Mouse (Mus musculus) C2C12 (cell line): ENCODE measurements around the gene Baiap2l2.

ENCODE experiments used
- CTCF ChIP-seq: IDR thresholded peaks from one replicate; pipeline ENCODE4 v1.5.1; 2011; ENCODE audit not compliant: control insufficient read depth, insufficient read depth, insufficient read length
- FOSL1 ChIP-seq: IDR thresholded peaks from one replicate; pipeline ENCODE4 v1.8.0; 2011; ENCODE audit warnings: mild to moderate bottlenecking, low read length; ENCODE audit not compliant: poor library complexity, insufficient read depth, severe bottlenecking
- MAX ChIP-seq: IDR thresholded peaks from one replicate; pipeline ENCODE4 v1.6.1; 2011; ENCODE audit warnings: mild to moderate bottlenecking, control low read depth
- MYOD1 ChIP-seq: IDR thresholded peaks from one replicate; pipeline ENCODE4 v1.6.1; 2011; ENCODE audit warnings: low read depth; ENCODE audit not compliant: control insufficient read depth, insufficient read length
- MYOG ChIP-seq: IDR thresholded peaks from one replicate; pipeline ENCODE4 v1.6.1; 2011; ENCODE audit not compliant: control insufficient read depth, insufficient read length; ENCODE audit errors: extremely low read depth
- USF1 ChIP-seq: IDR thresholded peaks from one replicate; pipeline ENCODE4 v1.6.1; 2011; ENCODE audit warnings: low read depth, mild to moderate bottlenecking, control low read depth, moderate library complexity

- TF ChIP-seq MYOG = no peak
- peak; percentile 92 for TF ChIP-seq USF1
- TF ChIP-seq MAX = peak; percentile 99
- TF ChIP-seq CTCF = no peak
- TF ChIP-seq FOSL1 = no peak
- no peak for TF ChIP-seq MYOD1
These were observed 43.0 kb upstream of the Baiap2l2 start, which contains the start of gene Pla2g6 for GRCm38 (mm10) chr15:79328058-79328938.
